Mouse (Mus musculus) cerebellum, postnatal 36 days (tissue): Measurements from ENCODE around the gene Lrmda.

Source experiments
- DNase-seq, 2 experiments: peaks; one replicate each; pipeline ENCODE4 v3.0.0; 2021 to 2022; ENCODE audit warnings: mixed read lengths in 2 of 2

Lrmda gene

DNA sequence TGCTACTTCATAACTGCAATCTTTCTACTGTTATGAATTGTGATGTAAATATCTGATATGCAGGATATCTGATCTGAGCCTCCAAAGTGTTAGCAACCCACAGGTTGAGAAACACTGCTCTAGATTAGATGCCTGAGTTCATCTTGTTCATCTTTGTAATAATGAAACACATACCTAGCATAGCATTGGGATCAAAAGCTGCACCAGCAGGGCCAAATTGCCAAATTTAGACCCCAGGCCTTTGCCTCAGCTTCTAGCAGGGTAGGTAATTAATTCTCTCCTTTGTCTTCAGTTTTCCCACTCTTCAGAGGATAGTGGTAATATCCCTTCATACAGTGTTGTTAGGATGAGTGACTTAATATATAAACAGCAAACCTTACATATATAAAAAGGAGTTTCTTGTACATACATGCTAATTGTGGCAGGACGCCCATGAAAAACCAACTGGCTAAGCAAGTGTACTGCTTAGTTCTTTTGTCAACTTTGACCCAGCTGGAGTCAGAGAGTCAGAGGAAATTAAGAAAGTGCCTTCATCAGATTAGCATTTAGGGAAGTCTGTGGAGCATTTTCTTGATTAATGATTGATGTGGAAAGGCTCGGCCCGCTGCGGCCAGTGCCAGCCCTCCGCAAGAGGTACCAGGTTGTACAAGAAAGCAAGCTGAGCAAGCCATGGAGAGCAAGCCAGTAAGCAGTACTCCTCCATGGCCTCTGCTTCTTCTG, 315.7 kb downstream of the Lrmda start:
- no peak for DNase-seq

DNA sequence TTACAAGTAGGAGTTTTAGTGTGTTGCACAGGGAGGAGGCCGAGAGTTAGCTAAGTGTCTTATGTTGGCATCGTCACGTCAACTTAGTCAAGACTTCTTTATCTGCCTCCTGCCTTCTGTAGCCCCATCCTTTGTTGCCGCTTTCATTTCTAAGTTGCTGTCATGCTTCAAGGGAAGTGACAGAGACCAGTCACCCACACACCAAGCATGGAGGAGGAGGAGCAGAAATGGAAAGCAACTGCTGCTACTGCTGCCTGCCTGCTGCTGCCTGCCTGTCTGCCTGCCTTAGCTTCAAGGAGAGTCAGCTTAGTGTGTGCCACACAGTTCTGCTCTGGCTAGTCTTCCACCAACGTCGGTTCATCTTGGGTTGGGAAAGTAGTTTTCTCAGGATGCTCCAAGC, 319.7 kb downstream of the Lrmda start:
- no peak for DNase-seq

DNA sequence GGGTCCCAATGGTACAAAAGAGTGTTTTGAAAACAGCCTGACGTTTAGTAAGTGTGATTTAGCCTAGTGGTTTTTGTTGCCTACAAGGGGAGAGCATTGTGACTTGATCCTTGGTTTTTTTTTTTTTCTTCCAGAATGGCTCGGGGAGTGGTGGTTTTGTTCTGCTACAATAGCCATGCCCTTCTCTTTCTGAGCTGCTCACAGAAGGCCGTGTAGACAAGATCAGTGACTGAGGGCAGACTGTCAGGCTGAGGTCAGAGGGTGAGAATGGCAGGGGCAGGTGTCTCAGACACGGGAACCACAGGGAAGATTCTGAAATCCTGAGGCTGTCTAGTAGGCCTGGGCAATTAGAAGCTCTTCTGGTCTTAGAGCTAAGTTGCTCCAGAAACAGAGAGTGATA, 323.8 kb downstream of the Lrmda start:
- DNase-seq = no peak

DNA sequence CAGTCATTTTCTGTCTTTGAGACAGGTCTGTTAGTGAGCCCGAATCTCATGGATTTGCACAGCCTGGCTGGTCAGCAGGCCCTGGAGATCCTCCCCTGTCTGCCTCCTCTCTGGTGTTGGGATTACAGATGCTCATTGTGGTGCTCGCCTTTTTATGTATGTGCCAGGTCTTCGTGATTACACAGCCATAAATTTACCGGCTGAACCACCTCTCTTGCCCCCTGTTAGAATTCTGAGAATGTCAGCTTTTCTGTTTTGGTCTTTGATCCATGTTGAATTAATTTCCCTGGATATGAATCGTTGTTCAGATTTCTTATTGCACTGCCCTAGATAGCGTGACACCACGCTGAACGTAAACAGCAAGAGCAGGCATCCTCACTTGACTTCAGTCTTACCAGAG, 325.7 kb downstream of the Lrmda start:
- DNase-seq = no peak

DNA sequence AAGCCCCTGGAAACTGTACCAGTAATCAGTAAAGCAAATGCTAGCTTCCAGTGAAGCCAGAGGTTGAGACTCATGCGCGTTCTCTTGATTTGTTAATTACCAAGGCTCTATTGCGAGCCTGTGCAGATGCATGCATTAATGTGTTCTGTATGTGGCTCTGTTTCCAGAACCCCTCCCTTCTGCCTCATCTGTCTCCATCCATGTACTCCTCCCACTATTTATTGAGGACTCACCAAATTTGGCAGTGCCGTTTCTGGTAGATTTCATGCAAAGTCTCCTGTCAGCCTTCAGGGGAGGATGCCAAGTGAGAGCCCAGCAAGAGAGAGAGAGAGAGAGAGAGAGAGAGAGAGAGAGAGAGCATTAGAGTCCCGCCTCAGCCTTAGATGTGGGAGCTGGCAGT, 334.1 kb downstream of the Lrmda start:
- no peak for DNase-seq

DNA sequence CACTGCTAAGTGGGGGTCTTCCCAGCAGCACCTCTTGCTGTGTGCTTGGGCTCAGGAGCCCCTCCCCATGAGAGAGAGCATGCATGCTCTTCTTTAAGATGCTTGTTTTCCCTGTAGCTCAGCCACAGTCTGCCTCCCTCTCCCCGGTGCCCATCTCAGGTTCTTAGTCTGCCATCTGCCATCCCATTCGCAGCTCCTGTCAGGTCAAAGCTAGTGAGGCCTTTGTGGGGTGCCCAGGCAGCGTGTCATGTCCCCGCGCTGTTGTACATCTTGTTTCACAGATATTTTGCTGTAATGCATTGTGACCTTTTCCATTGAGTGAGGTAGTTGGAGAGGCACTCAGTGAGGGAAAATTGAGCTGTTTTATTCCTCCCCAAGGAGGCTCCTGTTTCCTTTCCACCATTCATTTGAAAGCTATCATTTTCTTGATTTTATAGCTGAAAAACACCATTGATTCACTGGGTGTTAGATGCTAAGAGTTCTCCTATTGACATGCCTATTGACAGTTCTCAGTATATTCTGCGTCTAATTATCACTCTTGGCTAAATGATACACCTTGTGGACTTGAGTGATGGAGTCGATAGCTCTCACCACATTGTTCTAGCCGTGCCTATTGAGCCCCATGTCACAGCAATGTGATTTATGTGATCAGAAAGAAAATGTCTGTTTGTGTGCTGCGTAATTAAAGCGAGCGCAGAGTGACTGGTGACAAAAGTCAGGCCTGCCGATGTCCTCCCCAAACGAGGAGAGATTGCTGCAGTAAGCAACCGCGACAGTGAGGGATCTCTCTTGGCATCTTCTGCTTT, 335.5 kb downstream of the Lrmda start:
- no peak for DNase-seq

DNA sequence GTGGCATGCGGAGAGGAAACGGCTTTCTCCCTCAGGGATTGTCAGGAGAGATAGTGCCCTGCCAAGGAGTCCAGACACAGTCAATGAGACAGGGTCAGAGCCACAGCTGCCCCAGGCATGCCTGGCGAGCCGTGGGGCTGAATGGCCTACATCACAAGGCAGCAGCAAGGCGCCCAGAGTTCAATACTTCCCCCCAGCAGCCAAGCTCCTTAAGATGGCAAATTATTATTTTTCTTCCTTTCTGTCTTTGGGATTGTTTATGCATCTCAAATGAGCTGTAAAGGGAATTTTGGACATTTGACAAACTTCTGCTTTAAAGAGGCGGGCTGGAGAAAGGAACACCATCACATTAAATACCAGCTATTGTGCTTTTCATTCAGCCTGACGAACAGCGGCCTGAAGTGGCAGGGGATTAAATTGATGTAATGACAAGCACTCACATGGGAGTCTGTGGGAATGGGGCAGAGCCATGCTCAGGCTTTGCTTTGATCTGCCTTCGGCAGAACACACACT, 338.5 kb downstream of the Lrmda start:
- no peak for DNase-seq

DNA sequence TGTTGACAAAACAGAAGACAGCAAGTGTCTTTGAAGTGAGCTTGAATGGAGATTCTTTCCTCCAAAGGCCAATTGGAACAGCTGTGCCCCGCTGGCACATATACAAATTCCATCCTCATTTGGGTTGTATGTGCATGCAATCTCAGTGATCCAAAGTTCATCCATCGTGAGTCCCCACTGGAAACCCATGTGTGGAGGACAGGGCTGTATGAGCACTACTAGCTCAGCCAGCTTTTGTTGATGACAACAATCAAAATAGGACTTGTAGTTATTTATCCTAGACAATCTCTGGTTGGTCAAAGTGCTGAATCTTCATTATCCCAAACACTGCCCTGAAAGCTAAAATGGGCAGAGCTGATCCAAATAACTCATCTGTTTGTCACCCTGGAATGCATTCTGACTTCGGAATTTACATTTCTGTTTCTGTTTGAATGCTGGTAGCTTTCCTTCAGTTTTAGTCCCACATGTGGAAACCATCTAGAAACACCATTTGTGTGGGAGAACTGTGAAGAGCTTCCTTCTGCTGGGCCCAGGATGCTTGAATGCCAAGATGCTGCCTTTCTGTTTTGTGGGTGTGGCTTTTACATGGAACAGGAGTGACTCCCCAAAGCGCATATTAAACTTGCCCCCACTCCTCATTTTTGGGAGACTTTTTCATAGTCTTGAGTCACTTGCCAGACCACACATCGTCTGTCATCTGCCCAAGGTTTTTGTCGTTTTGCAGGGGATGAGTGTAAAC, 344.7 kb downstream of the Lrmda start:
- DNase-seq = no peak

DNA sequence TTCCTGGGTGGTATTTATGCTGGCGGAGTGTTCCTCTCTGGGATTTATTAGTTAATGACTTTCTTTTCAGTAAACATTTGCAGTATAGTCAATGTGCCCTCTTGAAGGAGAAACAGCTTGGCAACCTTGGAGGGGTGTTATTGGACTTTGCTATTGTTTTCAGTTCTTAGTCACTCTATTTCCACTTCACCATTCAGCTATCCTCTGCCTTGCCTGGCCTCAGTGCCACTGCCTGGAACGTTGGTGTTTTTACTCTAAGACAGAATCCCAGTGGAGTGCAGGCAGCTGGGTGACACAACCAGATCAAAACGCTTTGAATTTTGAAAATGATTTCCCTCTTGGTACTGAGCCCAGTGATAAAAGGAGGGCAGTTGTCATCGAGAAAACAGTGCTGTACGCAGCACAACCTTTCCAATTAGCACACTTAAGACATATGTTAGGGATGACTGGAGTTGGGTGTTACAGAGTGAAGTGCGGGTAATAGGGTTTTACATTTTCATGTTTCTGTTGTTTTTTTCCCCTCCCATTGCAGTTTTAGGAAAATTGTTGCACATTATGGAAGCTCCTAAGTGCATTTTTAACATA, 345.4 kb downstream of the Lrmda start:
- DNase-seq = no peak

DNA sequence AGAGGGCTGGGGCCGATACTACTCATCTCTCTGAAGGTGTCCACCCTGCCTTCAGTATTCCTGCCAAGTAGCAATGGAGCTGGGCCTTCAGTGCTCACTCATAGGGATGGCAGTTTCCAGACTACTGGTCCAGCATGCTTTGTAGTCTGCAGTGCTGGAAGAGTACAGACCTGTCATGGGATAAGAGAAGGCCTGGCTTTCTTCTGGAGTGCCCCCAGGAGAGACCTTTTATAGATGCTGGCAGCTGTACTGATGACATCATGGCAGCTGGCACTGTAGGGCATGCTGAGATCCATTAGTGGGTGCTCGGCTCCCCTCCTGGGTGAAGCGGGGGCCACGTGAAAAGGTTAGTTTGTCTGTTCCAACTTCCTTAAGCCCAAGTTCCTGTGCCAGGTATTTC, 348.1 kb downstream of the Lrmda start:
- DNase-seq = no peak

DNA sequence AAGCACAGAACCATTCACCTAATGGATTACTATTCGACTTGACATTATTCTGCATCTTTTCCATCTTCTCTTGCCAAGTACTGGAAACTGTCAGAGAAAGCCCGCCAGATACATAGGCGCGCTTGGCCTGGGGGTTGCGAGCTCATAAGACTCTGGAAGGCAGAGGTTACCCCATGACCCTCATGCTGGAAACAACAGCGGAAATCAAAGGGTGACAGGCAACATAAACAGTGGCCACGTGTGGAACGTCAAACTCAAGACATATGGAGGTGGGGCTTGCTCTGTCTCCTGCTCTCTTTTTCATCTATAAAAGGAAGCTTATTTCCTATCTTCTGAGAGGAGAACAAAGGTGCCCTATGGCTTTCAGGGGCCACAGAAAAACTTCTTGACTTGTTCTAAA, 351.6 kb downstream of the Lrmda start:
- no peak for DNase-seq

DNA sequence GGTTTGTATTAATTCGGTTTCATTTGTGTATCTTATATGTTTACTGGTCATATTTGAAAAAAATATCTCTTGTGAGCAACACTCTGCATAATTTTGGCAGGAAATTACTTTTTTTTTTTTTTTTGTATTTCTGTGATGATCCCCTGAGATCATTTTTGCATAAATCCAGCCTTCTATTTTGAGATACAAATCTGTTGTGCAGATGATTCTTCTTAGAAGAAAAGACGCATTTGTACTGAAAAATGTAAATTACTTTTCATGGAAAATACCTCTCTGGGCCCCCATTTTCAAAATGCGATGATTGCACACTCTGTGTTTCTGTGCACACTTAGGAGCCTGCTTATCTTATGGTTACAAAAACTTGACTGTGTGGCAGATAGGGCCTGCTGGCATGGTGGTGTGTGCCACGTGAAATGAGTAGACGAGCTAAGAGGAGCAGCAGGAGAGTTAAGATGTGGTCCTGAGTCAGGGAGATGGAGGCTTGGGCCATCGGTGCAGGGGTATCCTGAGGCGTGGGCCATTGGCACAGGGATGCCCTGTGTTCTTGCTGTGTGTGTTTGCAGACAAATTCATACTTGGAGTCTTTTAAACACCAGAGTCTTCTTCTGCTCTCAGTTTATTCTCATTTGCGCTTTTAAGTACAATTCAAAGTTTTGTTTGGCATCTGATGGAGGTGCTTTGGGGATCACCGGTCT, 353.3 kb downstream of the Lrmda start:
- DNase-seq = no peak

DNA sequence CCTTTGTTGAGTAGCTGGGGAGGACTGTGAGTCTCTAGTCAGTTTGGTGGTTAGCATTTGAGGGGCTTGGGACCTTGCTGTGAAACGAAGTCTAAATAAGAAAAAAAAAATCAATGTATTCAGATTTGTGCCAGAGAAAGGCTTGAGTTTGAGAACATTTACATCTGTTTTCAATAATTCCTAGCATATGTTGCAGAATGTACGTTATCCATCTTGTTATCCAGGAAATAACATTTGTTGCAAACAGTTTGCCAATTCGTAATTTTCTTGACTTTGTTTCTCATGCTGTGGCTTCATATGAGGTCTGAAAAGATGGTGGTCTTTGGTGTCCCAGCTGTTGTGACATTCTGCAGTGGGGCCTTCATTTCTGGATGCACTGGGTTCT, 353.8 kb downstream of the Lrmda start:
- no peak for DNase-seq

DNA sequence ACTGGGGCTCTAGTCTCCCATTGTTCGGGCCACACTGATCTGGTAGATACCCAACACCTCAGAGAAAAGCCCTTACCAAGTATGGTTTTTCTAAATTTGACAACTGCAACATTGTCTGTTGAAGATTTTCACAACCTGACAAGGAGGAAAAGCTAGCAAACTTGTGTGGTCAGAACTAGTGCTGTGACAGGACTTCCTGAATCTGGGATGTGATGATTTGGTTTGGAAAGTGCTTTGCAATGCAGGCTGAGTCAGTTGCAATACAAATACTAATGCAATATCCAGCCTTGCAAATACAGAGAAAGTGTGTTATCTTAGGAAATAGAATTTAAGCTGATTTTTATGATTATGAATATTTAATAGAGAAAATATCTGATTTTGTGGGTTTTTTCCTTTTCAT, 357.6 kb downstream of the Lrmda start:
- no peak for DNase-seq

DNA sequence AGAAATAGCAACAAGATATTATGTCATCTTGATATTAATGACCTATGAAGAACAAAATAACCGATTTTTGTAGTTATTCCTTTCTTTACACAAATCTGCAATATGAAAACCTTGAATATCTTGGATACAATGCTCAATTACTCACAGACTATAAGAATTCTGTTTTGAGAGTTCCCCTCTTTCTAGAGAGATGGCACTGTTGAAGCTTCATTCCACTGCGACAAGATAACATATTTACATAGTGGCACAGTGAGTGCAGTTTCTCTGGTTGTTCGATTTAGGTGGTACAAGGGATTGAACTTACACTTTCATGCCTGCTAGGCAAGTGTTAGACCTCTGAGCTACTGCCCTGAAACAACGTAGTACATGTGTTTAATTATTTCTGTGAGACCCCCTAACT, 362.6 kb downstream of the Lrmda start:
- no peak for DNase-seq

DNA sequence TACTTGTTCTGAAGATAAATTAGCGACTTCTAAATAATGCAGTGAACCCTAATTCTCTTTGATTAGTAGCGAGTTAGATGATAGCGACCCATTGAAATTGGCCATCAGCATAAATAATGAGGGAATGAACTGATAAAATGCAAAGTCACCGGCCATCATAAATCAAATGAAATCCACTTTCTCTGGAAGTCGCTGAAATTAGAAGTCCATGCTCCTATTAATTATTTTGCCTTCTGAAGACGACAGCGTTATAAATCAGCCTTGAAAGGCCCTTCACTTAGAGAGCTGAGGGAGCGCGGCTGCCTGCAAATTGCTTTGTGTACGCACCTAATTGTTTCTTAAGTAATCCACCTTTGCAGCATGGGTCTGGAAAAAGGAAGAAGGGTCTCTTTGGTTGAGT, 374.1 kb downstream of the Lrmda start:
- DNase-seq = no peak

DNA sequence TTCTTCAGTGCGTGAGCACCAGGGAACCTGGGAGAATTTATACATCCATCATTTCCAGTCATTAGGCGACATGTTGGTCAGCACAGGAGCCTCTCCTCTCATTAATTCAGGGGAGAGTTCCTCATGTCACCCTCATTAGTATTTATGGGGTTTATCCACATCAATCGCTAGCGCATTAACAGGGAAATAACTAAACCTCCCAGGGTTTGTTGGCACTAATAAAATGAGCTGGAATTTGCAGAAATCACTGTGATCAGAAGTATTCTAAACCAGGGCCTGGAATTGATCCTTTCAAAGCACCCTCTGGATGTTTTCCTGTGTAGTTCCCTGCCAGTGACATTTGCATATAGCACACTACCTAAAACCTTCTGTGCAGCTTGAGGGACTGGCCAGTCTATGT, 382.9 kb downstream of the Lrmda start:
- DNase-seq = no peak

DNA sequence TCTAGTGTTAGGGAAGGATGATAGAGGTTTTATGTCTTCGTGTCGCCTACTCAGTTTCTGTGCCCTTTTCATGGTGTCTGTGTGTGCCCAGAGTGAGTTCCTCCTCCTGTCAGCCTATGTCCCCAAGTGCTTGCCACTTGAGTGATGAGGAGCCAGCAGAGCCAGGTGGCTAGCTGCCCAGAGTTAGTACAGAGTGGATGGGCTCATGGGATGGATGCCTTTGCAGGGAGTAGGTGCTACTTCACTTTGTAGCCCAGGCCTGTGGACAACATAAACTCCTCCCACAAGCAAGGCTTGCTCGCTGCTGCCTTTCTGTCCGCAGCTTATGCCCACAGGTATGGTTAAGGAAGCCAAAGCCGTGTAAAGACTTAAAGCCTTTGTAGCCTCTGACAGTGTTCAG, 387.1 kb downstream of the Lrmda start:
- no peak for DNase-seq

DNA sequence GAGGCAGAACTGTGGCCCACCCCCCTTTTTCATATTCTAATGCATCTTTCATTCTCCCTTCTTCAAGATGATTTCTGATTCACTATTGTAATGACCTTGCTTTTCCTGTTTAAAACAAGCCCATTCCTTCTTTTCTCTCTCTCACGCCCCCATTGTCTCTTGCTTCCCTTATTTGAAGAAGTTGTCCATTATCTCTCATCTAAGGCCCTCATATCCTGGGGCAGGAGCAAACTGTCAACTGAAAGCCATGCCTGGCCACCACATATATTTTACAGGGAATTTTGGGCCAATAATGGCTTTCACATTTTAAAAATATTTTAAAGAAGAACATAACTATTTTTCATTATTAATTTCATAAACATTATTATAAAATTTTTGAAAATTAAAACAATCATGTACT, 391.3 kb downstream of the Lrmda start:
- no peak for DNase-seq

DNA sequence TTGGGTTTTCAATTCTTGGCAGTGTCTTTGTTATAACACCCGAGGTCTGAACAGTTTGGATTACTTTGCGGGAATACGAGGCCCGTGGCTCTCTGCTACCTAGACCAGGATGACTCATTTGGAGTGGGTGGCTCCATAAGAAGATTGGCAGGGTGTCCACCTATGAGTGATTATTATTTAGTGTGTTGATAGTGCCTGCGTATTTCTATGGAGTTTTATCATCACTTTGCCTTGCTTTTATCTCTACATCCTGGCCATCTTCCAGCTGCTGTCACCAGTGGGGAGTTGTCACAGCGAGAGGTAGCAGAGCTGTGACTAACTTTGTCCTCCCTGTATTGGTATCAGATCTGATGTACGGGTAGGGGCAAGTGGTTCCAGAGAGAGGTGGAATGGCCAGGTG, 393.7 kb downstream of the Lrmda start:
- no peak for DNase-seq

DNA sequence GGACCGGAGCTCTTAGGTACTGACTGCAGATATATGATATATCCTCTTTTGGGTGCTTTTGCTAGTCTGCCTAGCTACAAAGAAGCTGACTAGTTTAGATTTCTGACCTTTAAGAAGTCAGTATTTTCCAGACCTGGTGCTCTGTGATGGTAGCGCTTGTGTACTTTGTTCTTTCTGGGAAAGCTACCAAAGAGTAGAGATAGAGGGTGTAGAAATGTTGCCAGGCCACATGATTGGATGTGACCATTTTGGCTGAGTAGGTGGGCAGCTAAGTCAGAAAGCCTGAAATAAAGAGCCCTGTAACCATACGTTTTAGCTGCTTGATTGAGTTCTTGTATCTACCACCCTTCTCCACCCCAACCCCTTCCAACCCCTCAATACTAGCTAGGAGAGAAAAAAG, 398.2 kb downstream of the Lrmda start:
- DNase-seq = no peak

DNA sequence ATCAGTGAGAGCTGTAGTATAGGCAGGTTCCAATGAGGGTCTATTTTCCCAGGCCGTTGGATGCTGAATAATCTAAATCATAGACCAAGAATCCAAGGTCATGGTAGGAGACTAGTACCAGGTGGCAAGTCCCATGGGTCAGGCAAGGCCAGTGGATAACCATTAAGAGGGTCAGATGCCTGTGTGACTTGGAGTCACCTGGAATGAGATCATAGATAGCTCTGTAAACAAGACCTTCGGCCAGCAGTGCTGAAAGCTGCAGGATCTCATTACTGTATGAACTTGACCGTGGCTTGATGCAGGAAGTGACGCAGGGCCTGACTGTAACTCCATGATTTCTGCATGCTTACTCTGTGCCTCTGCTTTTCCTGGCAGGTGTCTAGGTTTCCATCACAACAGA, 402.2 kb downstream of the Lrmda start:
- DNase-seq = no peak
